Mouse (Mus musculus) erythroblast, embryonic 14.5 days (primary cell): ENCODE results near the gene D430042O09Rik. TPM values are rescaled to one million over a fixed set of nuclear protein-coding genes. Genes with fewer than 3 reads are reported as not detected.
A peak's percentile ranks its signal among the peaks of the same experiment; 100 is the strongest.
"Not testable (repeated sequence)": the region's sequence is repeated elsewhere in the genome, so short reads cannot be mapped to it uniquely, and the experiment has no call there.

Source experiments
- H3K27me3 ChIP-seq: 2 replicates; pipeline ENCODE4 v1.6.1; 2012; ENCODE audit warnings: inconsistent platforms; ENCODE audit not compliant: control insufficient read depth
- H3K36me3 ChIP-seq: 2 replicates; pipeline ENCODE4 v1.6.1; 2012; ENCODE audit warnings: mild to moderate bottlenecking, inconsistent platforms; ENCODE audit not compliant: control insufficient read depth
- H3K4me1 ChIP-seq: 2 replicates; pipeline ENCODE4 v1.6.1; 2012; ENCODE audit warnings: inconsistent platforms; ENCODE audit not compliant: control insufficient read depth
- H3K4me3 ChIP-seq: replicated peaks from 2 replicates; pipeline ENCODE3; 2012; ENCODE audit warnings: moderate library complexity, mild to moderate bottlenecking, inconsistent platforms
- H3K9me3 ChIP-seq: 2 replicates; pipeline ENCODE4 v1.6.1; 2012; ENCODE audit warnings: low read length, inconsistent platforms, mixed read lengths; ENCODE audit not compliant: control insufficient read depth
- GATA1 ChIP-seq: IDR thresholded peaks from 2 replicates; pipeline ENCODE4 v1.6.1; 2012; ENCODE audit warnings: low read length, inconsistent platforms, mixed read lengths
- TAL1 ChIP-seq: IDR thresholded peaks from 3 replicates; pipeline ENCODE4 v1.6.1; 2012; ENCODE audit warnings: low read length, inconsistent platforms, mixed read lengths
- polyA plus RNA-seq: library from polyadenylated mRNA; stranded (reverse); fragments of >175 nt; gene quantifications from 2 replicates; pipeline ENCODE4 v1.2.3, GENCODE M21; 2012

The D430042O09Rik gene
- polyA plus RNA-seq, 1 experiment: 0.30 TPM

GRCm38 (mm10) chr7:125707186-125707585, 502 bp upstream of the D430042O09Rik start:
- peak overlapping the region; percentile 91 for H3K4me3 ChIP-seq
- no peaks in the 10 kb centered on the region for H3K9me3 ChIP-seq
- TF ChIP-seq TAL1 (no peak), GATA1 (no peak)
- peaks cover 40% of the 10 kb centered on the region for H3K4me1 ChIP-seq
- no peaks in the 10 kb centered on the region for H3K27me3 ChIP-seq
- peaks cover 33% of the 10 kb centered on the region for H3K36me3 ChIP-seq

- Histone ChIP-seq H3K27me3 (no peaks in the 10 kb centered on the region), H3K9me3 (no peaks in the 10 kb centered on the region), H3K36me3 (peaks cover 24% of the 10 kb centered on the region), H3K4me1 (peaks cover 40% of the 10 kb centered on the region), H3K4me3 (peak overlapping the region; percentile 91)
- no peak for TF ChIP-seq GATA1
- TF ChIP-seq TAL1: no peak
Observed at GRCm38 (mm10) chr7:125708100-125708499, 412 bp downstream of the D430042O09Rik start.

GRCm38 (mm10) chr7:125713542-125714055, 5.9 kb downstream of the D430042O09Rik start:
- H3K9me3 ChIP-seq, H3K36me3 ChIP-seq, H3K4me3 ChIP-seq, H3K27me3 ChIP-seq, H3K4me1 ChIP-seq: not testable (repeated sequence)

GRCm38 (mm10) chr7:125714803-125715202, 7.1 kb downstream of the D430042O09Rik start:
- Histone ChIP-seq H3K27me3 (no peaks in the 10 kb centered on the region), H3K36me3 (no peaks in the 10 kb centered on the region), H3K4me3 (no peak overlapping the region), H3K9me3 (no peaks in the 10 kb centered on the region), H3K4me1 (no peaks in the 10 kb centered on the region)
- TF ChIP-seq TAL1 (no peak), GATA1 (no peak)

GRCm38 (mm10) chr7:125716724-125717123, 9.0 kb downstream of the D430042O09Rik start:
- H3K4me1 ChIP-seq: no peaks in the 10 kb centered on the region
- H3K36me3 ChIP-seq: no peaks in the 10 kb centered on the region
- H3K9me3 ChIP-seq: no peaks in the 10 kb centered on the region
- TF ChIP-seq GATA1: no peak
- H3K27me3 ChIP-seq: no peaks in the 10 kb centered on the region
- no peak overlapping the region for H3K4me3 ChIP-seq

GRCm38 (mm10) chr7:125717612-125718011, 9.9 kb downstream of the D430042O09Rik start:
- Histone ChIP-seq H3K36me3 (no peaks in the 10 kb centered on the region), H3K4me3 (no peak overlapping the region), H3K27me3 (no peaks in the 10 kb centered on the region), H3K9me3 (no peaks in the 10 kb centered on the region), H3K4me1 (no peaks in the 10 kb centered on the region)
- TF ChIP-seq GATA1 (no peak), TAL1 (no peak)

- TF ChIP-seq GATA1 (no peak), TAL1 (no peak)
- no peaks in the 10 kb centered on the region for H3K4me1 ChIP-seq
- H3K9me3 ChIP-seq: no peaks in the 10 kb centered on the region
- no peak overlapping the region for H3K4me3 ChIP-seq
- H3K36me3 ChIP-seq: no peaks in the 10 kb centered on the region
- H3K27me3 ChIP-seq: no peaks in the 10 kb centered on the region
Observed at GRCm38 (mm10) chr7:125720370-125720769, 12.7 kb downstream of the D430042O09Rik start.

GRCm38 (mm10) chr7:125721033-125721432, 13.3 kb downstream of the D430042O09Rik start:
- Histone ChIP-seq H3K27me3 (no peaks in the 10 kb centered on the region), H3K4me3 (no peak overlapping the region), H3K36me3 (no peaks in the 10 kb centered on the region), H3K9me3 (no peaks in the 10 kb centered on the region), H3K4me1 (no peaks in the 10 kb centered on the region)
- TF ChIP-seq TAL1 (no peak), GATA1 (no peak)

- Histone ChIP-seq H3K4me3 (no peak overlapping the region), H3K36me3 (no peaks in the 10 kb centered on the region), H3K27me3 (no peaks in the 10 kb centered on the region), H3K4me1 (no peaks in the 10 kb centered on the region), H3K9me3 (no peaks in the 10 kb centered on the region)
- no peak for TF ChIP-seq GATA1
Observed at GRCm38 (mm10) chr7:125722127-125722526, 14.4 kb downstream of the D430042O09Rik start.

- no peaks in the 10 kb centered on the region for H3K36me3 ChIP-seq
- no peaks in the 10 kb centered on the region for H3K4me1 ChIP-seq
- TF ChIP-seq TAL1 (no peak), GATA1 (no peak)
- no peak overlapping the region for H3K4me3 ChIP-seq
- no peaks in the 10 kb centered on the region for H3K27me3 ChIP-seq
- H3K9me3 ChIP-seq: no peaks in the 10 kb centered on the region
Observed at GRCm38 (mm10) chr7:125723189-125723972, 15.7 kb downstream of the D430042O09Rik start.
